Mouse (Mus musculus) liver, embryonic 14.5 days (tissue): ENCODE data around the gene Kiss1.

Experiments used
- CTCF ChIP-seq: IDR thresholded peaks from 2 replicates; pipeline ENCODE4 v1.5.1; 2016; ENCODE audit warnings: antibody characterized with exemption, low read depth, control low read depth
- EP300 ChIP-seq: IDR thresholded peaks from 2 replicates; pipeline ENCODE4 v1.6.1; 2016; ENCODE audit warnings: antibody characterized with exemption, low read depth

DNA sequence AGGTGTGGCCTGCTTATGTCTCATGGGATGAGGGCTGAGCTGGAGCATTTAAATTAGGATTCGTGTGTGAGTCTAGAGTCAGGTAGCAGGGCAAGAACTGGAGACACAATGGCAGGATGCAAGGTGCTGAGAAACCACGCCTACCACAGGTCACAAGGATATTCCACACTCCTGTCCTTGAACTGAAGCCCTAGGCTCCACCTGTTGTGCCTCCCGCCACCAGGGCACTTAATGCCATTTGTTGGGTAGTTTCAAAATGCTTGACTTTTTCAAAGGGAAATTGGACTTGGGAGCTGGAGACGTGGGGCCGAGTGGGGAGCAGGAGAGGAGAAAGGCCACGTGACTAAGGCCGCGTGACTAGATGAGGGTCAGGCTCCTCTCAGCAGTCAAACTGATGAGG lies 4.3 kb downstream of the Kiss1 start:
- no peak for TF ChIP-seq CTCF
- no peak for TF ChIP-seq EP300
